Mouse (Mus musculus): Measurements from ENCODE around the gene Snx30. TPM values are rescaled to one million over a fixed set of nuclear protein-coding genes. Genes with fewer than 3 reads are reported as not detected.

Snx30 gene
- total RNA-seq, 2 experiments from 2014 or later, result 2.7 to 4.4 TPM

DNA sequence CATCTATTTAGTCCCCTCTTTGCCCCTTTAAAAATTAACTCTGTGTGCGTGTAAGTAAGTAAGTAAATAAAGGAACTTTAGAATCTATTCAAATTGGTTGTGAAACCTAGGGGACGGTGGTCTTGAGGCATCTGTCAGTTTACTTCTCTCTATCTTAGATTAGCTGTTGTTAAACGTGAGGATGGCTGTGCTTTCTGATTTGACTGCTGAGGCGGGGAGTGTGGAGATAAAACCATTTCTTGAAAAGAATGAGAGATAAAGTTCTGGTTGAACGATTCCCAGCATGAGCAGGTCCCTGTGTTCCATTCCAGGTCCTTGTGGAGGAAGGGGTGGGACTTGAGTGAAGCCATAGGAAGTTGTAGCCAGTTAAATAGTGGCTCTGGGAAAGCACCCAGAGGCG, 67.6 kb downstream of the Snx30 start:
- DNase-seq, result no peak

GRCm38 (mm10) chr4:59873830-59874229, 68.2 kb downstream of the Snx30 start:
- DNase-seq, result no peak

- DNase-seq, result no peak
These were observed 70.9 kb downstream of the Snx30 start for GRCm38 (mm10) chr4:59876570-59876969.

DNA sequence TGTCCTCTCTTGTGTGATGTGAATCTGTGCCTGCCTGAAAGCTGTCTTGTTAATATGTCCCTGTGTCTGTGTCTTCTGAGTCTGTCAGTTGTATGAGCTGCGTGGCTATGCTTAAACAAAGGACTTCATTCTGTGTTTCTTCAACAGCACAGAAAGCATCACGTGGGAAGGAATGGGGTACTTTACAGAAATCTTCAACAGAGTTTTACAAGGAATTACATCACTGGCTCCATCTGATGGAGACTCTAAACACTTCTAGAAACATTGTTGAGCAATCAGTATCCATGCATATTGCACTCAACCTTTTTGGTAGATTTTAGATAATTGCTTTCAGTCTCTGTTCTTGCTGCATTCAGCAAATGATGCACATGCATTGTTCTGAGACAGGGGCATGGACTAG, 71.4 kb downstream of the Snx30 start:
- no peak for DNase-seq

DNA sequence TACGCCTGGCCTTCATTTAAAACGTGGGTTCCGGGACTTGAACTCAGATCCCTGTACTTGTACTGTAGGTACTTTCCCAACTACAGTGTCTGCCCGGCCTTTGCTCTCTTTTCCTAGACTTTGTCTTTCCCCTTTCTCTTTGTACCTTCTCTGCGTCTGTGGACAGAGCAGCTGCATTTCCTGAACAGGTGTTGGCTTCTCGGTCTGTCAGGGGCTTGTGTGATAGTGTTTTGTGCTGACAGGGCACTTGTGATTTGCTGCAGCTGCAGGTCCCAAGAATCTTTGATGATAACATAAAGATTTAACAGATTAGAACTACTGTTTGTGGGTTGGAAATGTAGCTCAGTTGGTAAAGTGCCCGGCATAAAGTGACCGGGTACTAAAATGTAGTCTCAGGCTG, 73.0 kb downstream of the Snx30 start:
- no peak for DNase-seq

- DNase-seq, result no peak
These were observed 73.8 kb downstream of the Snx30 start for GRCm38 (mm10) chr4:59879444-59879843.

- DNase-seq, result no peak
These were observed 75.1 kb downstream of the Snx30 start for GRCm38 (mm10) chr4:59880725-59881124.

DNA sequence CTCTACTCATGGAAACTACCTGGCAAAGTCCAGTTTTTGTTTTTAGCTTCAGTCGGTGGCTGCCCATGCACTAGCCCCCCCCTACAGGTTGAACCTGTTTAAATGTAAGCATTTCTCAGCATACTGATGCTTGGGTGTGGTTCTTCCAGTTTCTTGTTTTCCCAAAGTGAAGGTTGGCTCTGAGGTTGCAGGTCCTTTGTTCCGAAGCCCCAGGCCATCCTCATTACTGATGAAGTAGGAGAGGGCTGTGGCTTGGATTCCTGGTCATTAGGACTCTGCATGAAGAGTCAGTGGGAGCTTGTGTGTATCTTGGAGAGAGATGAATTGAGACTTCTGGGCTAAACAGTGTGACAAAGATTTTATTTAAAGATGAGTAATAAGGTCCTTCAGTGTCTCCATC, 75.6 kb downstream of the Snx30 start:
- no peak for DNase-seq

DNA sequence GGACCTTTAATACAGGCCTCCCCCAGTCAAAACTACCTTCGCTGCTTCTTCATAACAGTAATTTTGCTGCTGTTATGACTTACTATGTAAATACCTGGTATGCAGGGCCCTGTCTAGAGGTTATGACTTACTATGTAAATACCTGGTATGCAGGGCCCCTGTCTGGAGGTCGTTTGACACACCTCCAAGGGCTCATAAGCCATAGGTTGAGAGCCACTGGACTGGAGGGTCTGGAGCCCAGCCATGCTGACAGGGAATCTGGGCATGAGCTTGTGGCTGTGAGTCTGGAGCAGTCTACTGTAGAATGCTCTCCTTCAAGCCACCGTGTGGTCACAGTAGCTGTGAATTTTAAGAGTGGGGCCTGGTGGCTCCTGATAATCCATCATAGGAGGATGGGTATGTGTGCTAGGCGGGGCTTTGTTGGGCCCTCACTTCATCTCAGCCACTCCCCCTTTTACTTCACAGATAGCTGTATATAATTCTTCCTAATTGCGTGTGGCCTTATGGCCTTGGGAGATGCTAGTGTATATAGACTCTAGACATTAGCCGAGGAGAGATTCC, 78.6 kb downstream of the Snx30 start:
- DNase-seq, result no peak

DNA sequence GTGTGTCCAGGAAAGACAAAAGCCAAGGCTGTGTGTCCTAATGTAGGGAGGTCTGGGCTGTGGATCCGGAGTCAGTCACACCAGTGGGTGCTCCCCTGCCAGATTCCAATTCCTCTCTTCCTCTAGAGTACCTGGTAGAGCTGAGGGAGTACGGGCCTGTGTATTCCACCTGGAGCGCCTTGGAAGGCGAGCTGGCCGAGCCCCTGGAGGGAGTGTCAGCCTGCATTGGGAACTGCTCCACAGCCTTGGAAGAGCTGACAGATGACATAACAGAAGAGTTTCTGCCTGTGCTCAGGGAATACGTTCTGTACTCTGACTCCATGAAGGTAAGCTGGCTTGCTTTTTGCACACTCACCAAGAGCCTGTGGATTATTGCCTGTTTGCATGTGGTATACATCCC, 80.6 kb downstream of the Snx30 start:
- DNase-seq, result no peak

- no peak for DNase-seq
These were observed 81.4 kb downstream of the Snx30 start for GRCm38 (mm10) chr4:59887011-59887410.

DNA sequence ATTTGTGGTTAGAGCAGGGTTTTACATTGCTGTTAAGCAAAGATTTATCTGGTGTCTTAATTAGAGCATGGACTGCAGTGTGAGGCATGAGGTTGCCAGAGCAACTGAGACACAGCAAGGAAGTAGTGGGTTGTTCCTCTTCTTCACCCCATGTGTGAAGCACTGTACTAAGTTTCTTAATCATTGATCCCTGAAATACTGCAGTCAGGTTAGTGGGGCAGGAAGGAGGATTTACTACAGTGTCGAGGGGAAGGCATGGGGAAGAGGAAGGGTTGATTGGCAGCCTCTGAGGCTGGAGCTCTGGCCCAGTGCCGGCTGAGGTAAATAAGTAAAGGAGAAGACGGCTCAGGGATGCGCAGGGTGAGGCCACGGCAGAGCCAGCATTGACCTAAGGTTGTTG, 82.4 kb downstream of the Snx30 start:
- DNase-seq, result no peak

- no peak for DNase-seq
These were observed 84.5 kb downstream of the Snx30 start for GRCm38 (mm10) chr4:59890086-59890600.

DNA sequence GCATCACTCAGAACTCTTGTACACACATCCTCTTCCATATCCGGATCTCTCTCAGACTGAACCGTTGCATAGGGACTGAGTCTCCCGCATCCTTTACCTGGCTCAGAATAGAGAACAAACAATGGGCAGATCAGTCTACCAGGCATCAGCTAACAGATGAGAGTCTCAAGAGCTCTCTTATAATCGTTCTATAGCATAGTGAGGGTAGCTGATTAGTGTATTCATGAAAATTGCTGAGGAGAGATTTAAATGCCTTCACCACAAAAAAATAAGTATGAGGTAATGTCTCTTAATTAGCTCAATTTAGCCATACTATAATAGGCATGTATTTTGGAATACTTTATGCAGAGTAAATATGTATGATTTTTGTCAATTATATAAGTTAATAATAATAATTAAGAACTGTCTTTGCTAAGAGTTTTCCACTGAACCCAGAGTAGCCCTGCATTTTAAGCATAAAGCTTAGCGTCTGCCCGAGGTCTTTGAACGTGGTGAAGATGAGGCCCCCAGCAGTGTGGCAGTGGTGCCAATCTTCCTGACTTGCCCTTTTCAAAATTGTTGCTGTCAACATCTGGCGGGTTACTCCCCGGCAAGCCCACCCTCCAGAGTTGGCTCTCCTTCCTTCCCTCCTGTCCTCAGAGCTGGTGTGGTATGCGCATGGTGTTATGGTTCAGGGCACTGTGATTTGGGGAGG, 86.2 kb downstream of the Snx30 start:
- no peak for DNase-seq

GRCm38 (mm10) chr4:59892731-59893130, 87.1 kb downstream of the Snx30 start:
- no peak for DNase-seq

DNA sequence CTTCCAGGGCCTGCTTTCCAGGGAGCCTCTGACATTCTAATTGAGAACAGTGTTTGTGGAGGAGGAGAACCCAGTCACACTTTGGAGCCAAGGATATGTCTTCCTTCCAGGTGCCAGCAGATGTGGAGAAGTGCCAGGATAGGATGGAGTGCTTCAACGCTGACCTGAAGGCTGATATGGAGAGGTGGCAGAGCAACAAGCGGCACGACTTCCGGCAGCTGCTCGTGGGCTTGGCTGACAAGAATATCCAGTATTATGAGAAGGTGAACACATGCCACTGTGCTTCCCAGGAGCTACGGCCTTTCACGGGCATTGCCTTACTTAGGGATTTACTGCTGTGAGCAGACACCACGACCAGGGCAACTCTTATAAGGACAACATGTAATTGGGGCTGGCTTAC, 88.8 kb downstream of the Snx30 start:
- DNase-seq, result no peak

GRCm38 (mm10) chr4:59894977-59895575, 89.4 kb downstream of the Snx30 start:
- no peak for DNase-seq

DNA sequence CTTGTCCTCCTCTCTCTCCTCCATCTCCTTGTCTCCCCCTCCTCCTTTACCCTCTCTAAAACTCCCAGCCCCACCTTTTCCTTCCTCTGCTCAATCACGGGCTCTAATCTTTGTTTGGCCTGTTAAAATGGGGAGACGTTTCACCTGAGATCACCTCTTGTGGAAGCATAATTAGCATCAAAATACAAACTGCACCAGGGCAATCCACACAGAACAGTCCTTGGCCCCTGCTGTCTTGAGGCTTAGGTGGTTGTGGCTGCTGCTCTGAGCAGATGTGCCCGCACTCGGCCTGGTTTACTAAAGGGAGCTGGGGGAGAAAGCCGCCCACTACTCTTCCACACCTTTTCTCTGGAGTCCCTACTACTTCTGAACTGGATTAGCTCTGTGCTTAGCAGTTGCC, 90.4 kb downstream of the Snx30 start:
- no peak for DNase-seq

GRCm38 (mm10) chr4:59897814-59898520, 92.3 kb downstream of the Snx30 start:
- DNase-seq, result no peak

- DNase-seq, result no peak
These were observed 92.9 kb downstream of the Snx30 start for GRCm38 (mm10) chr4:59898521-59898919.

- DNase-seq, result no peak
These were observed 96.2 kb downstream of the Snx30 start for GRCm38 (mm10) chr4:59901810-59902209.

DNA sequence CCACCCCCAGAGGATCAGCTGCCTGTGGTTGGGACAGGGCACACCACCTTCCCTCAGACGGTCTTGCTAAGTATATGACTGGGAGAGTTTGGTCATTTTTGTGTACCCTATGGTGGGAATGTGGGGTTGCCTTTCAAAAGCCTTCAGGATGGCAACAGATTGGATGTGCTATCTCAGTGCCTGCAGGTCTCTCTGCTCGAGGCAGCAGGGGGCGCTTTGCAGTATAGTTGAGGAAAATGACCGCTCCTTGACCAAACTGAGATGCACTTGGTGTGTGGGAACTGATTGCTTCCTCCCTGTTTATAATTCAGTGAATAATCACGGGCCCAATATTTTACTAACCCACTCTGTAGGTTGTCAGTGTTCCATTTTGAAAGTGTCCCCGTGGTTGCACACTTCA, 96.9 kb downstream of the Snx30 start:
- no peak for DNase-seq

GRCm38 (mm10) chr4:59907092-59907491, 101.5 kb downstream of the Snx30 start:
- no peak for DNase-seq
